Mouse (Mus musculus) forebrain, embryonic 14.5 days (tissue): Measurements from ENCODE around the gene Gm21981. TPM values are rescaled to one million over a fixed set of nuclear protein-coding genes. Genes with fewer than 3 reads are reported as not detected.

Experiments
- polyA plus RNA-seq: library from polyadenylated mRNA; unstranded; fragments of >200 nt; fragmentation: Nextera tagmentation; extraction: Ambion mirVana; gene quantifications from 2 replicates; pipeline ENCODE4 v1.2.1, GENCODE M21; 2014

Gm21981 gene
- polyA plus RNA-seq, 1 experiment from 2014 or later, result 4.7 TPM

Other genes starting within 250 kb of the Gm21981 start
- gene Taf8, start 192.2 kb downstream of the Gm21981 start, polyA plus RNA-seq, result 24.0 and 25.9 TPM in 2 replicates
- gene Ccnd3, start 189.4 kb downstream of the Gm21981 start, polyA plus RNA-seq, result 60.6 and 67.2 TPM in 2 replicates
- gene Bysl, start 83.0 kb downstream of the Gm21981 start, polyA plus RNA-seq, result 25.1 and 33.2 TPM in 2 replicates
- gene Med20, start 82.9 kb downstream of the Gm21981 start, polyA plus RNA-seq, result 55.4 and 55.5 TPM in 2 replicates
- 1.8 and 3.6 TPM in 2 replicates for gene Gm20517, start 82.9 kb downstream of the Gm21981 start, polyA plus RNA-seq
- 5.9 and 6.6 TPM in 2 replicates for gene Usp49, start 63.8 kb downstream of the Gm21981 start, polyA plus RNA-seq
- gene Tomm6, start 6.1 kb downstream of the Gm21981 start, polyA plus RNA-seq, result 309 and 324 TPM in 2 replicates
- gene Frs3, start 5.4 kb downstream of the Gm21981 start, polyA plus RNA-seq, result 16.1 and 17.4 TPM in 2 replicates
- 0.42 and 0.62 TPM in 2 replicates for gene Prickle4, start 281 bp upstream of the Gm21981 start, polyA plus RNA-seq
- not detected in 2 replicates for gene Pgc, start 32.4 kb upstream of the Gm21981 start, polyA plus RNA-seq
- gene Tfeb, start 42.6 kb upstream of the Gm21981 start, polyA plus RNA-seq, result 2.2 and 2.4 TPM in 2 replicates
- 10.4 and 12.4 TPM in 2 replicates for gene Mdfi, start 140.2 kb upstream of the Gm21981 start, polyA plus RNA-seq
- 20.3 and 29.9 TPM in 2 replicates for gene Foxp4, start 230.2 kb upstream of the Gm21981 start, polyA plus RNA-seq